Mouse (Mus musculus) lung, embryonic 16.5 days (tissue): ENCODE measurements at regions not wholly inside any gene's neighbourhood (a gene's known extent, or its start where the extent isn't known, plus 50 kb on each side); places are given as distances from the start of the nearest gene placed in this dataset.

Experiments
- ATAC-seq: fragments of 200-750 bp; cut with Nextera tagmentation; 2 replicates; pipeline ENCODE4 v1.8.0; 2017; ENCODE audit warnings: low read depth, mild to moderate bottlenecking, moderate library complexity
- H3K27ac ChIP-seq: fragments of 300-500 bp; sonication (generic); 2 replicates; pipeline ENCODE4 v1.5.1; 2014; ENCODE audit warnings: mild to moderate bottlenecking, control low read depth, low read length
- H3K27me3 ChIP-seq: fragments of 300-500 bp; sonication (generic); 2 replicates; pipeline ENCODE4 v1.6.1; 2014; ENCODE audit warnings: low read depth, low read length, mixed read lengths; ENCODE audit not compliant: control insufficient read depth, insufficient read depth
- H3K36me3 ChIP-seq: fragments of 300-500 bp; sonication (generic); 2 replicates; pipeline ENCODE4 v1.6.1; 2014; ENCODE audit warnings: low read length; ENCODE audit not compliant: control insufficient read depth, insufficient read depth
- H3K4me1 ChIP-seq: fragments of 300-500 bp; sonication (generic); replicated peaks from 2 replicates; pipeline ENCODE4 v1.6.1; 2014; ENCODE audit warnings: low read length, mixed read lengths; ENCODE audit not compliant: control insufficient read depth, insufficient read depth
- H3K4me2 ChIP-seq: fragments of 300-500 bp; sonication (generic); 2 replicates; pipeline ENCODE4 v1.6.1; 2014; ENCODE audit warnings: low read depth, low read length, control low read depth
- H3K4me3 ChIP-seq: fragments of 300-500 bp; sonication (generic); 2 replicates; pipeline ENCODE4 v1.5.1; 2014; ENCODE audit warnings: mild to moderate bottlenecking, low read length, control low read depth
- H3K9ac ChIP-seq: fragments of 300-500 bp; sonication (generic); 2 replicates; pipeline ENCODE4 v1.6.1; 2014; ENCODE audit warnings: low read length, control low read depth
- H3K9me3 ChIP-seq: fragments of 300-500 bp; sonication (generic); 2 replicates; pipeline ENCODE4 v1.6.1; 2016; ENCODE audit warnings: low read length; ENCODE audit not compliant: control insufficient read depth
- WGBS: fragments of 180-500 bp; shearing (Covaris S2); extraction: QIAGEN DNeasy Blood & Tissue Kit; methylation state at CpG from one replicate; pipeline ENCODE4 v1.1.7; 2014; 5-methylcytosine and 5-hydroxymethylcytosine counted together

- H3K9ac ChIP-seq = no peak overlapping the region
- H3K27me3 ChIP-seq = no peaks in the 10 kb centered on the region
- no peak overlapping the region for H3K4me2 ChIP-seq
- H3K27ac ChIP-seq = no peak overlapping the region
- no peak overlapping the region for H3K4me3 ChIP-seq
- no peaks in the 10 kb centered on the region for H3K9me3 ChIP-seq
- 75% methylated on average over 4 of the region's 4 CpGs for WGBS
- no peaks in the 10 kb centered on the region for H3K36me3 ChIP-seq
- no peaks in the 10 kb centered on the region for H3K4me1 ChIP-seq
- ATAC-seq = no peak
Observed at GRCm38 (mm10) chr13:115687426-115687825, 585.7 kb upstream of the Itga1 start.

- no peaks in the 10 kb centered on the region for H3K27me3 ChIP-seq
- H3K4me3 ChIP-seq = no peak overlapping the region
- H3K9me3 ChIP-seq = no peaks in the 10 kb centered on the region
- ATAC-seq = no peak
- 25% methylated on average over 6 of the region's 6 CpGs for WGBS
- H3K36me3 ChIP-seq = no peaks in the 10 kb centered on the region
- H3K4me1 ChIP-seq = no peaks in the 10 kb centered on the region
- H3K27ac ChIP-seq = no peak overlapping the region
- no peak overlapping the region for H3K9ac ChIP-seq
- H3K4me2 ChIP-seq = no peak overlapping the region
Observed at GRCm38 (mm10) chr13:115679591-115679990, 577.8 kb upstream of the Itga1 start.

- no peaks in the 10 kb centered on the region for H3K4me1 ChIP-seq
- ATAC-seq = no peak
- H3K4me2 ChIP-seq = no peak overlapping the region
- 77% methylated on average over 5 of the region's 5 CpGs for WGBS
- no peaks in the 10 kb centered on the region for H3K36me3 ChIP-seq
- H3K9ac ChIP-seq = no peak overlapping the region
- H3K27me3 ChIP-seq = no peaks in the 10 kb centered on the region
- no peak overlapping the region for H3K27ac ChIP-seq
- no peak overlapping the region for H3K4me3 ChIP-seq
- H3K9me3 ChIP-seq = no peaks in the 10 kb centered on the region
Observed at GRCm38 (mm10) chr13:115676836-115677235, 575.1 kb upstream of the Itga1 start.

GRCm38 (mm10) chr13:115673729-115674128 lies 572.0 kb upstream of the Itga1 start:
- ATAC-seq = no peak
- no peaks in the 10 kb centered on the region for H3K27me3 ChIP-seq
- H3K4me2 ChIP-seq = no peak overlapping the region
- no peak overlapping the region for H3K9ac ChIP-seq
- H3K9me3 ChIP-seq = no peaks in the 10 kb centered on the region
- no peak overlapping the region for H3K27ac ChIP-seq
- H3K4me3 ChIP-seq = no peak overlapping the region
- WGBS = 19% methylated on average over 5 of the region's 5 CpGs
- no peaks in the 10 kb centered on the region for H3K4me1 ChIP-seq
- no peaks in the 10 kb centered on the region for H3K36me3 ChIP-seq

- Histone ChIP-seq H3K4me3 (no peak overlapping the region), H3K27me3 (no peaks in the 10 kb centered on the region), H3K36me3 (no peaks in the 10 kb centered on the region), H3K9me3 (no peaks in the 10 kb centered on the region), H3K27ac (no peak overlapping the region), H3K9ac (no peak overlapping the region), H3K4me1 (no peaks in the 10 kb centered on the region), H3K4me2 (no peak overlapping the region)
- 61% methylated on average over 7 of the region's 7 CpGs for WGBS
- ATAC-seq = no peak
Observed at GRCm38 (mm10) chr13:115671685-115672084, 569.9 kb upstream of the Itga1 start.

GRCm38 (mm10) chr13:115669516-115669915 lies 567.8 kb upstream of the Itga1 start:
- Histone ChIP-seq H3K9ac (no peak overlapping the region), H3K36me3 (no peaks in the 10 kb centered on the region), H3K27ac (no peak overlapping the region), H3K4me2 (no peak overlapping the region), H3K4me1 (no peaks in the 10 kb centered on the region), H3K9me3 (no peaks in the 10 kb centered on the region), H3K27me3 (no peaks in the 10 kb centered on the region), H3K4me3 (no peak overlapping the region)
- WGBS = 43% methylated on average over 3 of the region's 3 CpGs
- no peak for ATAC-seq

- Histone ChIP-seq H3K9ac (no peak overlapping the region), H3K27me3 (no peaks in the 10 kb centered on the region), H3K4me2 (no peak overlapping the region), H3K4me1 (no peaks in the 10 kb centered on the region), H3K36me3 (no peaks in the 10 kb centered on the region), H3K27ac (no peak overlapping the region), H3K9me3 (no peaks in the 10 kb centered on the region), H3K4me3 (no peak overlapping the region)
- WGBS = 63% methylated on average over 6 of the region's 6 CpGs
- no peak for ATAC-seq
Observed at GRCm38 (mm10) chr13:115655134-115655533, 553.4 kb upstream of the Itga1 start.

- Histone ChIP-seq H3K36me3 (no peaks in the 10 kb centered on the region), H3K27me3 (no peaks in the 10 kb centered on the region), H3K9ac (no peak overlapping the region), H3K4me2 (no peak overlapping the region), H3K9me3 (no peaks in the 10 kb centered on the region), H3K4me1 (no peaks in the 10 kb centered on the region), H3K4me3 (no peak overlapping the region), H3K27ac (no peak overlapping the region)
- WGBS = 73% methylated on average over 2 of the region's 2 CpGs
- ATAC-seq = no peak
Observed at GRCm38 (mm10) chr13:115652935-115653334, 551.2 kb upstream of the Itga1 start.

GRCm38 (mm10) chr13:115652352-115652751 lies 550.6 kb upstream of the Itga1 start:
- no peaks in the 10 kb centered on the region for H3K27me3 ChIP-seq
- no peak overlapping the region for H3K4me2 ChIP-seq
- H3K4me3 ChIP-seq = no peak overlapping the region
- no peak overlapping the region for H3K9ac ChIP-seq
- no peak for ATAC-seq
- H3K36me3 ChIP-seq = no peaks in the 10 kb centered on the region
- no peak overlapping the region for H3K27ac ChIP-seq
- WGBS = 30% methylated on average over 1 of the region's 1 CpGs
- H3K9me3 ChIP-seq = no peaks in the 10 kb centered on the region
- no peaks in the 10 kb centered on the region for H3K4me1 ChIP-seq

GRCm38 (mm10) chr13:115631410-115632105 lies 529.8 kb upstream of the Itga1 start:
- no peaks in the 10 kb centered on the region for H3K4me1 ChIP-seq
- H3K9me3 ChIP-seq = no peaks in the 10 kb centered on the region
- 81% methylated on average over 10 of the region's 10 CpGs for WGBS
- no peak for ATAC-seq
- no peak overlapping the region for H3K9ac ChIP-seq
- H3K4me2 ChIP-seq = no peak overlapping the region
- no peaks in the 10 kb centered on the region for H3K27me3 ChIP-seq
- H3K4me3 ChIP-seq = no peak overlapping the region
- H3K36me3 ChIP-seq = no peaks in the 10 kb centered on the region
- H3K27ac ChIP-seq = no peak overlapping the region
